Mouse (Mus musculus): ENCODE measurements around the gene Pgm2. TPM values are rescaled to one million over a fixed set of nuclear protein-coding genes. Genes with fewer than 3 reads are reported as not detected.
A peak's percentile ranks its signal among the peaks of the same experiment; 100 is the strongest.

Pgm2 gene
- total and polyA plus RNA-seq, 3 experiments, result 3.4 to 6.4 (median 5.4) TPM

DNA sequence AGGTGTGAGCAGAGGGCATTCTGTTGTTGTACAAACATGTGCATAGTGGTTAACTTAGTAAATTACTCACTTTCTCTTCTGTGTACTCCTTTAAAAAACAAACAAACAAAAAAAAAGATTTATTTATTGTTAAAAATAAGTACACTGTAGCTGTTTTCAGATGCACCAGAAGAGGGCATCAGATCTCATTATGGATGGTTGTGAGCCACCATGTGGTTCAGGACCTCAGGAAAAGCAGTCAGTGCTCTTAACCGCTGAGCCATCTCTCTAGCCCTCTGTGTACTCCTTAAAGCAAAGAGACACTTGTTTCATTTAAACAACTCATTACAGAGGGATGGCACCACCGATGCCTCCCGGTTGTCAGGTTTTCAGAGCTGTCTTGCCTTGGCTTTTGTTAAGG is 16.5 kb downstream of the Pgm2 start:
- H3K27me3 ChIP-seq (ENCODE audit: control insufficient read depth, insufficient read depth, low read length), result no peaks in the 10 kb centered on the region
- H3K4me1 ChIP-seq (ENCODE audit: control insufficient read depth, insufficient read depth, low read length), result no peaks in the 10 kb centered on the region
- no peak overlapping the region for H3K27ac ChIP-seq
- peak; percentile 62 for TF ChIP-seq CTCF (IDR thresholded peaks at IDR 0.05)
- no peak for TF ChIP-seq EP300 (IDR thresholded peaks at IDR 0.05; ENCODE audit: insufficient read depth, low read depth, low read length)
- TF ChIP-seq POLR2A (IDR thresholded peaks at IDR 0.05; ENCODE audit: insufficient read depth, low read depth, low read length), result no peak
- H3K36me3 ChIP-seq (ENCODE audit: control insufficient read depth, insufficient read depth, low read length), result peaks cover 3% of the 10 kb centered on the region
- WGBS, result 65% methylated on average over 3 of the region's 3 CpGs
- H3K79me2 ChIP-seq (replicated peaks; ENCODE audit: control insufficient read depth, insufficient read depth, low read length), result no peaks in the 10 kb centered on the region
- intact Hi-C loops (cut with DNase I), result no loop called here
- no peak for DNase-seq
- H3K9ac ChIP-seq (ENCODE audit: low read depth, low read length), result no peak overlapping the region
- no peak overlapping the region for H3K4me3 ChIP-seq

DNA sequence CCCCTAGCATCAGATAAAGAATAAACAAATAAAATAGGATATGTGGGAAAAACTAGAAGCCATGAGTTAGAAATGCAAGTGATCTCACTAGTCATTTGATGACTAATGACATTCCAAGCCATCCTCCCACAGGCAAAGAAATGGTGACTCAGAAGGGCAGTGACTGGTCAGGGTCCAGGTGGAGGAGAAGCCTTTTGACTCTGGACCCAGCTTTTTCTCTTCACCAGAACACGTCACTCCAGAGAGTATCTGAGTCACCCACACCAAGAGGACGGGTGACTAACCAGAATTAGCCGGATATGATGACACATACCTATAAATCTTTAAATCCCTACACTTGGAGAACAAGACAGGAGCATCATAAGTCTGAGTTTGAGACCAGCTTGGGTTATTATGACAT is 19.6 kb downstream of the Pgm2 start:
- WGBS, result 65% methylated on average over 3 of the region's 3 CpGs
- Histone ChIP-seq H3K9ac (ENCODE audit: low read depth, low read length) (no peak overlapping the region), H3K27me3 (ENCODE audit: control insufficient read depth, insufficient read depth, low read length) (no peaks in the 10 kb centered on the region), H3K4me1 (ENCODE audit: control insufficient read depth, insufficient read depth, low read length) (no peaks in the 10 kb centered on the region), H3K36me3 (ENCODE audit: control insufficient read depth, insufficient read depth, low read length) (peaks cover 3% of the 10 kb centered on the region), H3K4me3 (no peak overlapping the region), H3K79me2 (replicated peaks; ENCODE audit: control insufficient read depth, insufficient read depth, low read length) (no peaks in the 10 kb centered on the region), H3K27ac (no peak overlapping the region)
- DNase-seq, result no peak
- TF ChIP-seq POLR2A (IDR thresholded peaks at IDR 0.05; ENCODE audit: insufficient read depth, low read depth, low read length) (no peak), EP300 (IDR thresholded peaks at IDR 0.05; ENCODE audit: insufficient read depth, low read depth, low read length) (no peak)
- intact Hi-C loops (cut with DNase I), result no loop called here

DNA sequence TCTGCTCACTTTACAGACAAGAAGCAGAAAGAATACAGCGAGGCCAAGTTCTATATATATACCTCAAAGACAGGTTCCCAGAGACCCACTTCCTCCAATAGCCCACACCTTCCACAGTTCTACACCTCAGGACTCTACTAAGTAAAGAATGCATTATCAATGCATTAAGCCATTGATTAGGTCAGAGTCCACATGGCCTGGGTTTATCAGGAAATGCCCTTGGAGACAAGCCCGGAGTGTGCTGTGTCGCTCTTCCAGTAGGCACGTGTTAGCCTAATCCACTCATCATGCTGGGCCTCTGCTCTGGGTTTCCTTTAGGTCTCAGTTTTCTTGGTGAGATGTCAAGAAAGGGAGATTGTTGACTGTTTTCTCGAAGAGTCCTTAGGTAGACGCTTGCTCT is 21.5 kb downstream of the Pgm2 start:
- no peak for DNase-seq
- intact Hi-C loops (cut with DNase I), result no loop called here
- Histone ChIP-seq H3K4me1 (ENCODE audit: control insufficient read depth, insufficient read depth, low read length) (no peaks in the 10 kb centered on the region), H3K36me3 (ENCODE audit: control insufficient read depth, insufficient read depth, low read length) (peaks cover 3% of the 10 kb centered on the region), H3K4me3 (no peak overlapping the region), H3K27me3 (ENCODE audit: control insufficient read depth, insufficient read depth, low read length) (no peaks in the 10 kb centered on the region), H3K27ac (no peak overlapping the region), H3K9ac (ENCODE audit: low read depth, low read length) (no peak overlapping the region), H3K79me2 (replicated peaks; ENCODE audit: control insufficient read depth, insufficient read depth, low read length) (no peaks in the 10 kb centered on the region)
- WGBS, result 88% methylated on average over 6 of the region's 6 CpGs
- TF ChIP-seq EP300 (IDR thresholded peaks at IDR 0.05; ENCODE audit: insufficient read depth, low read depth, low read length) (no peak), POLR2A (IDR thresholded peaks at IDR 0.05; ENCODE audit: insufficient read depth, low read depth, low read length) (no peak), CTCF (IDR thresholded peaks at IDR 0.05) (no peak)

DNA sequence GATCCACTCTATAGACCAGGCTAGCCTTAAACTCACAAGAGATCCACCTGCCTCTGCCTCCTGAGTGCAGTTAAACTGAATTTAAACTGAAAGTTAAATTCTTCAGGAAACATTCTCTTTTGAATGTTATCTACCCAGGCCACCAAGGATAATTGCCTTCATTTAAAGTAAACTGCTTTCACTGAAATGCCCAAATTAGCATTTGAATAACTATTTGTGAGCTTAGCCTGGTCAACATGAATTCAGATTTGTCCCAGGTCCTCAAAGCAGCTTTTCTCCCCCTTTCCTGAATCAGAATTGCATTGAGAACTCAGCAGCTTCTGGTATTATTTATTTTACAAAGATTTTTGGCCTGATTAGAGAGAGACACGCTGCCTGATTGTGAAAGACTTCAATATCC is 24.4 kb downstream of the Pgm2 start:
- Histone ChIP-seq H3K4me3 (no peak overlapping the region), H3K9ac (ENCODE audit: low read depth, low read length) (no peak overlapping the region), H3K36me3 (ENCODE audit: control insufficient read depth, insufficient read depth, low read length) (no peaks in the 10 kb centered on the region; the same call in 1 of the 2 replicates), H3K79me2 (replicated peaks; ENCODE audit: control insufficient read depth, insufficient read depth, low read length) (no peaks in the 10 kb centered on the region), H3K27ac (no peak overlapping the region), H3K27me3 (ENCODE audit: control insufficient read depth, insufficient read depth, low read length) (no peaks in the 10 kb centered on the region), H3K4me1 (ENCODE audit: control insufficient read depth, insufficient read depth, low read length) (no peaks in the 10 kb centered on the region)
- 98% methylated on average over 1 of the region's 1 CpGs for WGBS
- intact Hi-C loops (cut with DNase I), result no loop called here
- no peak for TF ChIP-seq POLR2A (IDR thresholded peaks at IDR 0.05; ENCODE audit: insufficient read depth, low read depth, low read length)
- TF ChIP-seq EP300 (IDR thresholded peaks at IDR 0.05; ENCODE audit: insufficient read depth, low read depth, low read length), result no peak
- no peak for TF ChIP-seq CTCF (IDR thresholded peaks at IDR 0.05)
- DNase-seq, result no peak

DNA sequence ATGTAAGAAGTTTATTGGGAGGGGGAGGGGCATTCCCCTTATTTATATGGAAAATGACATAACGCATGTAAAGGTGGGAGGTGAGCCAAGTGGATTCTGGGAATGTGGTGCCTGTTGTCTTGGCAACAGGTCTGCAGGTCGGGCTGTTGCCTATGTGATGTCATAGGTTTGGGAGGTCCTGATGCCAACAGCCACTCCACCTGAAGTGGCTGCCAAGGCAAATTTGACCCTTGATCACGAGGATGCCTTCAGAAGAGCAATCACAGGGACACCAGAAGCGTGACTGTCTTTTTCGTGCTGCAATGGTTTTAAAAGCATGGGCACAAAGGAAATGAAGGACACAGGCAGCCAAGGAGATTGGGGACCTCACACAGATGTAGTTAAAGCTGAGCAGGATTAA is 33.0 kb downstream of the Pgm2 start:
- no peaks in the 10 kb centered on the region for H3K36me3 ChIP-seq (ENCODE audit: control insufficient read depth, insufficient read depth, low read length)
- H3K79me2 ChIP-seq (replicated peaks; ENCODE audit: control insufficient read depth, insufficient read depth, low read length), result no peaks in the 10 kb centered on the region
- no peak overlapping the region for H3K27ac ChIP-seq
- WGBS, result 71% methylated on average over 5 of the region's 5 CpGs
- H3K4me3 ChIP-seq, result no peak overlapping the region
- no peaks in the 10 kb centered on the region for H3K4me1 ChIP-seq (ENCODE audit: control insufficient read depth, insufficient read depth, low read length)
- TF ChIP-seq CTCF (IDR thresholded peaks at IDR 0.05) (no peak), EP300 (IDR thresholded peaks at IDR 0.05; ENCODE audit: insufficient read depth, low read depth, low read length) (no peak), POLR2A (IDR thresholded peaks at IDR 0.05; ENCODE audit: insufficient read depth, low read depth, low read length) (no peak)
- no peak overlapping the region for H3K9ac ChIP-seq (ENCODE audit: low read depth, low read length)
- no peak for DNase-seq
- H3K27me3 ChIP-seq (ENCODE audit: control insufficient read depth, insufficient read depth, low read length), result no peaks in the 10 kb centered on the region
- intact Hi-C loops (cut with DNase I), result no loop called here

DNA sequence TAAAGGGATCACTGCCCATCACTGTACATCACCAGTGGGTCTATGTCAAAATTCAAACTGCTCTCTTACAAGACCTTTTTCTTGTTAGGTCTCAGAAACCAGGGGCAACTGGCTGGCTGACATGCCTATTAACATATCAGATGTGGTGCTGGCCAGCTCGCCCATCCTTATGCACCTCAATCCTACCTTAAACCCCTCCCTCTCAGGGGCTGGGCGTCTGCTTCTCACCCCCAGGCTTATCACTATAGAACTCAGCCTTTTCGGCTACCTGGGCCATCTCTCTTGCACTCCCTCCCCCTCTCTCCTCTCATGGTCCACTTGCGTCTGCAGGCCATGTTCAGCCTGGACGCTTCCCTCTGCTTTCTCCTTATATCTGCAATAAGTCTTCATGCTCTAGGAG is 38.8 kb downstream of the Pgm2 start:
- Histone ChIP-seq H3K4me3 (no peak overlapping the region), H3K9ac (ENCODE audit: low read depth, low read length) (no peak overlapping the region), H3K27me3 (ENCODE audit: control insufficient read depth, insufficient read depth, low read length) (no peaks in the 10 kb centered on the region), H3K79me2 (replicated peaks; ENCODE audit: control insufficient read depth, insufficient read depth, low read length) (no peaks in the 10 kb centered on the region), H3K4me1 (ENCODE audit: control insufficient read depth, insufficient read depth, low read length) (no peaks in the 10 kb centered on the region), H3K27ac (no peak overlapping the region), H3K36me3 (ENCODE audit: control insufficient read depth, insufficient read depth, low read length) (no peaks in the 10 kb centered on the region)
- 84% methylated on average over 5 of the region's 5 CpGs for WGBS
- no peak for DNase-seq
- no peak for TF ChIP-seq CTCF (IDR thresholded peaks at IDR 0.05)
- TF ChIP-seq EP300 (IDR thresholded peaks at IDR 0.05; ENCODE audit: insufficient read depth, low read depth, low read length), result no peak
- no peak for TF ChIP-seq POLR2A (IDR thresholded peaks at IDR 0.05; ENCODE audit: insufficient read depth, low read depth, low read length)
- intact Hi-C loops (cut with DNase I), result no loop called here
